Mouse (Mus musculus) thymus, postnatal 36 days (tissue): ENCODE results near the gene Rnf208.
A peak's percentile ranks its signal among the peaks of the same experiment; 100 is the strongest.

Experiments used
- DNase-seq, 2 experiments: peaks; one replicate each; pipeline ENCODE4 v3.0.0; 2022; ENCODE audit warnings: mixed read lengths in 2 of 2

Rnf208 gene

DNA sequence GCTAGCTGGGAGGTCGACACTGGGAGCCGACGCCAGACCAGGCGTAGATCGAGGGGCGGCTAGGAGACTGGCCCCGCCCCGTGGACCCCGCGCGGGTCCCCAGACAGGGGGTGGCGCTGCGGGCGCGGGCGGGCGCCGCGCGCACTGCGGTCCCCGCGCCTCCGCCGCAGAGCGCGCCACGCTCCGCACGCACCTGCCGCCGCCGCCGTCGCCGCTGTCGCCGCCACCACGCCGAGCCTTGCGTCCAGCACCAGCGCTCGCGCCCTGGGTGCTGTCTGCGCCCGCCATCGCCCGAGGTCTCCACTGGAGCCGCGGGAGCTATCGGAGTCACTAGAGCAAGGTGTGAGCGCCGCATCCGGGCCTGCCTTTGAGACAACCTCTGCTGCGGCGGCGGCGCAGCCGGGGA is at the start of gene Rnf208, which contains the start of gene Cysrt1:
Gene Rnf208, plus strand, starts transcription at position 155 of the 406 bp plus-strand sequence.
Gene Cysrt1, minus strand, starts transcription at position 352 of the 406 bp plus-strand sequence.
- DNase-seq = peak; percentile 13 to 39

DNA sequence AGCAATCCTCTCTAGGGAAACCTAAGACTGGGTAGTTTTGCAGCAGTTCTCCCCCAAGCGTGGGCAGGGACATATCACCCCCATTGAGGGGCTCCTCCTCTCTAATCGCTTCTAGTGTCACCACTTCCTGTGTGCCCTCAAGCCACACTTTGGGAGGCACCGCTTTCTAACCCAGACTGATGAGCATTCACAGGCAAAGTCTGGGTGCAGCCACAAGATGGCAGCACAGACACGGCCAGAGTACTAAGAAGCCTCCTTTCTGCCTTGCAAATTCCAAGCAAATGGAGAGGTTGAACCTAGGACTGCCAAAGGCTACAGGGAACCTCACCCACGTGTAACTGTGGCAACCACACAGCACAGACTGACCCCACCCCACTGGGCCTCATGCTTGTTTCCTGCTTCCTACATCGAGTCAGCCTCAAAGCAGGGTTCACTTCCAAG is 48.7 kb upstream of the Rnf208 start:
- DNase-seq = peak; percentile 80 to 84

DNA sequence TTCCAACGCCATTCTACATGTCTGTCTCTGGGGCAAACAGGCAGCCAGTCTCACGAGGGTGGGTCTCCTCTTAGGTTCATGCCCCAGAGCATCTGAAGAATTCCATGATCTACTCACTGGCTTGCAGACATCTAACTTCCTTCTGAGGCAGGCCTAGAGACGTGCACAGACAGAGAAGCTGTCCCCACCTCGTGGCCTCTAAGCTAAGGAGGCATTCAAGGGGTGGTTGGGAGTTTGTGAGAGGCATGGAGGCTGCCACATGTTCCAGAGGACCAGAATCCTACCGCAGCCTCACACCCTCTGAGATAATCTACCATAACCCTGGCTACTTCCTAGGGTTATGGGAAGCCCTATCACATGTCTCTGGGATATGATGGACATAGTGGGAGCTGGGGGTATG is 48.0 kb upstream of the Rnf208 start:
- no peak for DNase-seq

DNA sequence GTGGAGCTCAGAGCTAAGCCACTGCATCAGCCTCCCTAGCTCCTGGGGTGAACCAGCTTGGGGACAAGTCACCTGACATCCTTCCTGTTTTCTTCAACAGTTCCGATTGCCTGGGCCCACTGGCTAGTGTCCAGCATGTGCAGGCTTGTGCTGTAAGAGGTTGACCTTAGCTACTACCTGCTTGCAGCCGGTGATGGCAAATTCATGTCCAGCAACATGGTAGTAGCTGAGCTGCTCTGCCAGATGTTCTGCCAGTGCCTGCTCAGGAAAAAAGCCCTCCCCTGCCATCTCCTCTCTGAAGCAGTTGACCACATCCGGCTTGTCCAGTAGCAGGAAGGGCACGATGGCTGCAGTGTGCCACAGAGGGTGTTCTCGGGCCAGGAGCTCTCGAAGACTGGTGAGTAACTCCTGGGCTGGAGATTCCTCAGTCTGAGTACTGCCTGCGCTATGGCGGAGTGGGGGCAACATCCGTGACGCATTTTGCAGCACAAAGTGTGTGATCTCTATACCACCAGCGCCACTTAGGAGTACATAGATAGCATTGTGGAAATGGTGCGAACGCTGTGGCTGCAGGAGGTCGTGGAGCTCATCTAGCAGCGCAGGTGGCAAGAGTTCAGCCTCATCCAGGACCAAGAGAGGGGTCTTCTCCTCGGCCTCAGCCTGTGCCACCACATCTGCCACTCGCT is 47.4 kb upstream of the Rnf208 start:
- peak; percentile 48 to 64 for DNase-seq

DNA sequence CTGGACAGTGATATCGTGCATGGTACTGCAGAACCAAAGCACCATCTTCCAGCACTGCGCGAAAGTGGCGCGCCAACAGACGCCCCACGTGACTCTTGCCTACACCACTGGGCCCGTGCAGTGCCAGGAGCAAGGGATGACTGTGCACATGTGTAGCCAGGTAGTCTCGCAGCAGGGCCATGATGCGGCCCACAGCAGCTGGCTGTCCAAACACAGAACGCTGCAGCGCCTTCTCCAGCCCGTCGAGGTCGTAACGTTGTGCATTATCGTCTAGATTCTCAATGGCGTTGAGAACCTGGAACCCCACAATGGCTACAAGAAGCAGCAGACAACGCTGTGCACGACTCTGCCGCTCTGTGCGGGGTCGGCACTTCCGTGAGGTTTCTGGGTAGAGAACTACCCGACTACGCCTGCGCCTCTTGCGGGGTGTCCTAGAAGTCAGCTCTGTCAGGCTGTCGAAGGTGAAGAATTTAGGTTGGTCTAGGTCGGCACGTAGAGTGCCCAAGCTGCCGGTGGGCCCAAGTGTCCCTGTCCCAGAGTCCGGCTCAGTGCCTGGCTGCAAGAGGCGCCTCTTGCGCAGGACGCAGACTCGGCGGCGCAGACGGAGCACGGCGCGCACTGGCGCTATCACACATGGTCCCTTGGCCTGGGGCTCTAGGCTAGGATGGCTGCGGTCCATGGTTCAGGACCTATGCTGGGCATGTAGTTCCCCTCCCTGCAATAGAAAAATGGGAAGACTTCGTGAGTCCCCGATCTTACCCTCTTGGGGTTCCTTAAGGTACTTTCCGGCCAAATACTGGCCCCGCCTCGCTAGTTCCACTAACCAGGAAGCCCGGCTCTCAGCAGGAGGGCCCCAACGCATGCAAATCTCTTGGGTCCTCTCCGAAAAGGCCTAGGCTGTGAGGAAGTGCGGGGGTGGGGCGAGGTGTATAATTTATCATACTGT is 46.6 kb upstream of the Rnf208 start:
- peak; percentile 69 to 73 for DNase-seq

DNA sequence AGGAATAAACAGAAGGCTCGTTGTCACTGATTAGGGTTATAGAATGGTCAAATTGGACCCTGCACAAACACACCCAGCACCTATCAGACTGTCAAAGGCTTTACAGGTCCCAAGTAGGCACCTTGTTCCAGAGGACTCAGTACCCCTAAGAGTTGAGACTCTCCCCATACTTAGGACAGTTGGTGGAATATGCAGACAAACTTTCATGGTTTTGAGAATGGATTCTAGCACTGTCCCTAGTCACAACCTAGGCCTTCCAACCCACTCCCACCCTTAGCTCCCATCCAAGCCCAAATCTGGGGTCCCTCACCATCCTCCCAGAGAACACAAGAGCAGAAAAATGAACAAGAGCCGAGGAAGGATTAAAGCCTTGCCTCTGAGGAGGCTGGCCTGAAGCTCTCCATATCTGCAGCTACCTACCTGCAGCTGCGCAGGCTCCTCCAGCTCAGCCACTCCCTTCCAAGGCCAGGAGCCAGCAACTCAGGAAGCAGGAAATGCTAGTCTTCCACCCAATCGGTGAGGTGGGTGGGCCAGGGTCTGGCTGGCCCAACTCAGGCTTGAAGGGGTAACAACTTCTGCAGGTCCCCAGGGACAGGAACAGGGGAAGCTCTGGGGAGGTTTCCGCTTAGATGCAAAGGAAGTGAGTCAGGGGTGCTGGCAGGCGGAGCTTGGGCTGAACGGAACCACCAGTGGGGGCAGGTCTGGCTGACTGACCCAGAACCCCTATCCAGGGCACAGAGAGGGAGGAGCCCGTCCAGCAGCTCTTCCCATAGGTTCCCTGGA is 45.7 kb upstream of the Rnf208 start, which contains the start of gene Tor4a:
Gene Tor4a, minus strand, starts transcription at position 715 of the 783 bp plus-strand sequence.
- DNase-seq = peak; percentile 68 to 83

DNA sequence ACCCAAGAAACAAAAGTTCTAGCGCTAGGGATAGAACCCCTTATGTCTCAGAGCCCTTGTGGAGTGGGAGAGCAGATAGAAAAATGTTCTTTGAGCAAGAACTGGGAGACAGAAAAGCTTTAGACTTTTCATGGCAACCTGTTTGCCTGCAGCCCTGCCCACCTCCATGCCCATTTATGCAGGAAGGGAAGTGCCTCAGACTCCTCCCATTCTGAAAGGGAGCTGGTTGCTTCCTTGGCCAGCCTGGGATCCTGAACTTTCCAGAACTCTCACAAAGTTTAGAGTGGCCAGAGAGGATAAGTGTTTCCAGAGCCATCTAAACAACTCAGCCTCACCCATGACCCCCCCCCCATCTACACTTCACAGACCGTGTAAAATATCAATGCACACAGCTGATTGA is 44.9 kb upstream of the Rnf208 start:
- DNase-seq = no peak

DNA sequence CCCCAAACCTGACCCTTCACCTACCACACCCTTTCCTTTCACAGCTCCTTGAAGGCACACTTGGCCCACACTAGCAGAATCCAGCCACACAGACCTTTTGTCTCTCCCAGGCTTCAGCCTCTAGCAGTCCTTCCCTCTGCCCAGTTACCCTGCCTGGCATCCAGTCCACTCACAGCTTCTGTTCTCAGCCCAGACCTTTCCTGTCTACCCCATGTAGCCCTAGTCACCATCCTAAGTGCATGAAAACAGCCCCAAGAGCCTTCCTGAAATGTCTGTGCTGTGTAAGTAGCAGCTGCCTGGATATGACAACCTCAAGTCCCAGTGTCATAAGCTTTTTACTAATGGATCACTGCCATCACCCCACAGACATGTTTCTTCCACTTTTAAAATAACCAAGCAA is 44.1 kb upstream of the Rnf208 start:
- DNase-seq = no peak

DNA sequence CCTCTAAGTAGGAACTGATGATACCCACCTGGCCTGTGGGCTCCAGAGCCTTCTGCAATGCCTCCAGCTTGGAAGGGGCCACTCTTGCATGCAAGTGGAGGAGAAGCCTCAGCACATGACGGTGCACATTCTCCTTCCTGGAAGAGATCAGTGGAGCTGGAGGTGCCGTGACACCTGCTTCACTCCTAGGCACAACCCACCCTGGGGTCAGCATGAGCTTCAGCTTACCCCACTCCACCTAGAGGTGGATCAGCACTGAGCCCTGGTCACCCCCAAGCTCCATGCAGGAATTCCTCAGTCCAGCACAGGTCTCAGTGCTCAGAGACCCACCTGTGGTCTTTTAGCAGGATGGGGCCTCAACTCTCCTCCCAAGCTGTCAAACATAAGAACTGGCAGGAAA is 41.4 kb upstream of the Rnf208 start:
- no peak for DNase-seq

DNA sequence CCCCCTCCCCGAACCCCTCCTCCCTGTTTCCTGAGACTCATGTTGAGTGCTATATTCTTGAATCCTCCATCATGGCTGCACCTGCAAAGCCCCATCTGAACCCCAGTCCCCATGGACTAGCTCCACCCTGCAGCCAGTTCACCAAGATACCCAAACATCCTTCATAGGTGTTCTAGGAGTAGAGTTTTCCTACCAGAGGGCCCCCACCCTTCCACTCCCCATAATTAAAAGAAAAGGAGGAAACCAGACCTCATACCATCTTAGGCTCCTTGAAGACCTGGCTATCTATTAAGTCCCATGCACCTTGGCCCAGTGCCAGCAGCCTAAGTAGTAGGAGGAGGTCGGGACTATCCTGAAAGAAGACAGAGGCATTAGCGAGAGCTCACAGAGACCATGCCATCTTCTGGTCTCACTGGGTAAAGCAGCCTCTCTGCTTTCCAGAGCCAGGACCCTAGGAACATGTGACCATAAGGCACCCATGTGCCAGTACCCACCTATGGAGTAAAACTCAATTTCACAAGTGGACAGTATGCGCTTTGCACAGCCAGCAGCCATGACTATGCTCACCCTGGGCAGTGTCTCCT is 38.3 kb upstream of the Rnf208 start:
- no peak for DNase-seq

DNA sequence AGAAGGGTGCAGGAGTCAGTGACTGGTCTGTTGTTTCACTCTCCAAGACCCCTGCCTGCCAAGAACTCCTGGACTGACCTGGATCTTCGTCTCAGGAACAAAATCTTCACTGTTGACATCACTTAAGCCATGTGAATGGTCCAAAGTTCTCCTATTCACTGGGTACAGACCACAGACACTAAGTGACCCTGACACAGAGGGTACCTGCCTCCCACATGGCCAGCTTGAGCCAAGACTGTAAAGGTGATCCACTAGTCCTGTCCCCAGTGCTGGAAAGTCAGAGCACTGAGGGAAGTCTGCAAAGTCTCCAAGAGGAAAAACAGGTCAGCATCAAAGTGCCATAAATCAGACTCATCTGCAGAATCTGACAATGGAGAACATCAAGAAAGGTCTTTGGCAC is 34.5 kb upstream of the Rnf208 start:
- DNase-seq = no peak

DNA sequence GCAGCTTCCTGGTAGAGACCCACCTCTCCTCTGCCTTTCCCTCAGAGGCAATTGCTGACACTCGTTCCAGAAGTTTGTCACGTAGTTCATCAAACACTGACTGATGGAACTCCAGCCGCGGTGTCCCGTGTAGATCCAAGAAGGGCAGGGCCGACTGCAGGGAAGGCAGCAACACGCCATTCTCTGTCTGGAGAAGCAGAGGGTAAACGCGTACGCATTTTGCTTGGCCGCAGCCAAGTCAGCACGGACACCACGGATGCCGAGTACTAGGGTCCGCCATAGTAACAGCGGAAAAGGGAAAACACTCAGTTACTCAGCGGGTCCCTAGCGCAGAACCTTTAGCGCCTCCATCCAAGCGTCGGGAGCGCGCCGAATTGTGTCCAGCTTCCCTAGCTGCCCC is 31.4 kb upstream of the Rnf208 start:
- no peak for DNase-seq

DNA sequence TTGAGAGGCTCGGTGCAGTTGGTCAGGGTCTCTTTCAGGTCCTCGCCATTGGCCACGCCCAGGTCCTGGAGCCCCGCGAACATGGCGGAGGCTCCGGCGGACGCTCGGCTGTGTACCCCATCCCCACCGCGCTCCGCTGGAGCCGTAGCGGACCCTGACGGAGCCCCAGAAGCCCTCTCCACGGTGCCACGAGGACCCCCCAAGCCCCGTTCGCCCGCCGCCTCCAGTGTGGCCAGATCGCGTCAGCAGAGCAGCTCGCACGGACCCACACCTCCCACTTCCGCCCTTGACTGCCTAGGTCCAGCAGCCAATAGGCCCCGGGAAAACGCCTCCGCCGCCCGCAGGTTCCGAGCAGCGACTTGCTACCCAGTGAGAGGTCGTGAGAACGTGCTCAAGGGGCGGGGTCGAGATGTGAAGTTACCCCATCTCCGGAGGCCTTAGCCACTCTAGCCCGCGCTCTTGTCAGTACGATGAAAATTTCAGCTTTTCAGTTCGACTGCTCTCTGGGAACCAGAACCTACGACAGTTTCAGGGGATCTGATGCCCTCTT is 30.9 kb upstream of the Rnf208 start, which contains the start of gene Nelfb:
Gene Nelfb, minus strand, starts transcription at position 369 of the 550 bp plus-strand sequence.
- DNase-seq = peak; percentile 90 to 91

DNA sequence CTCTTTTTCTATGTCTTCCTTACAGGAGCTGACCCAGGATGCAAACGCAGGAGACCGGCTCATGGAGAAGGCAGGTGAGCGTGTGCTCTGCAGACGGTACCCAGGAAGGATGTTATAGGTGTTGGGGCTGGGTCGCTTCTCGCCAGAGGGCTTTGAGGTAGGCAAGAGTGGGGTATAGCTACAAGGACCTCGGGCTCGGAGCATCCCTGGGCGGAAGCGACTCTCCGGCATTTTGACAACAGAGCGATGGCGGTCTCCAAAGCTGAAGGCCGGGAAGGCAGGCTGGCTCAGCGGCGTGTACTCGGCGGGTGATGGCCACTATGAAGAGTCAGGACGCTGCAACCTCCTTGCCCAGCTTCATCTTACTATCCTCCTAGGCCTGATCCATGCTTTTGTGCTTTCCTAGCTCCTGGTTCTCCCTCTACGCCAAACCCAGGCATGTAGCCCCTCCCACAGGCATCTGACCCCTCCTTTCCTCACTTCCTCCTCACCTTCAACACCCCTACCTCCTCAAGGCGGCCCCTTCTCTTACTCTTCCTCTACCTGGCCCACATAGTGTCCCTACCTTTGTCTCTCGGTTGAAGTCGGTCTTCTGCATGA is 28.7 kb upstream of the Rnf208 start:
- DNase-seq = no peak

DNA sequence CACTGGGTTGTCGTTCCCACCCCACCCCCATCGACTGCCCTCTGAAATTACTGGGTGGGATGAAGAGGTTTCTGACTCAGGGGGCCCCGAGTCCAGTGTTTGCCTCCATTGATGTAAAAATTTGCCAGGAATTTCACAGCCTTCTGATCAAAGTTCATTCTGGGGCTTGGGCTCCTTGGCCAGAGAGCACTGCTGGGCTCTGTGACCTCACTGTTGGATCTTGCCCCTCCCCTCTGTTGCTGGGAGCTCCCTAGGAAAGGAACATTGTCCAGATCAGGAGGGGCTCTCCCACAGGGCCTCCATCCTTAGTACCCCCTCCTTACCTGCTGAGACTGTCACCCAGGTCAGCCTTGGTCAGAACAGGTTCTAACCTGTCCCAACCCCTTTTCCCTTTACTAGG is 27.6 kb upstream of the Rnf208 start, which contains the start of gene Stpg3:
Gene Stpg3, minus strand, starts transcription at position 194 of the 400 bp plus-strand sequence.
- no peak for DNase-seq

DNA sequence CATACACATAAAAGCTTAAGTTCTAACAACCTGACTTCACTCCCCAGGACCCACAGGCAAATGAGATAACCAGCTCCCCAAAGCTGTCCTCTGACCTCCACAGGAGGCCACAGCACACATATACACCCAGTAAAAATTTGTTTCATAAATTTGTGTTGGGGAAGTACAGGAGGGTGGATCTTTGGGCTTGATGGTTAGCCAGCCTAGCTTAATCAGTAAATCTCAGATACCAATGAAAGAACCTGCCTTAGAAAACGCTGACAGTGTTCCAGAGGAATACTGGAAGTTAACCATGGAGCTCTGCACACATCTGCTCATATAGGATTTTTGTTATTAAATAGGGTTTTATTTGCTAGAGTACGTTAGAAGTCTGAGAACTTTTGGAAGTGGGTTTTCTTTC is 24.4 kb upstream of the Rnf208 start:
- no peak for DNase-seq

DNA sequence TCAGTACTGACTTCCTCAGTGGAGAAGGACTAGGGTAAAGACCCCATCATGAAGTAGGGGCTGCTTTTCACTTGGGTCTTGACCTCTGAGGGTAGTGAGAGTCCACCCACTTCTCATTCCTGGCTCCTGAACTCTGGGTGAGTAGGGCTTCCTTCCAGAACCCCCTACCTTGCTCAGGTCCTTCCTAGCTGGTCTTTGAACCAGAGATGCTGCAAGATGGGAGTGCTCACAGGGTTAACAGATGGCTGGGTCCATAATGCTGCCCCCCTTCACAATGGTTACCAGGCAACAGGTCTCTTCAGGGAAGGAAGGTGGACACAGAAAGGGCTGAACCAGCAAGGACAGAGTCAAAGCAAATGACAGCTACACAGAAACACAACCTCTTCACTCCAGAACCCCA is 23.6 kb upstream of the Rnf208 start, which contains the start of gene Fam166a:
Gene Fam166a, plus strand, starts transcription at position 301 of the 400 bp plus-strand sequence.
- DNase-seq = no peak

DNA sequence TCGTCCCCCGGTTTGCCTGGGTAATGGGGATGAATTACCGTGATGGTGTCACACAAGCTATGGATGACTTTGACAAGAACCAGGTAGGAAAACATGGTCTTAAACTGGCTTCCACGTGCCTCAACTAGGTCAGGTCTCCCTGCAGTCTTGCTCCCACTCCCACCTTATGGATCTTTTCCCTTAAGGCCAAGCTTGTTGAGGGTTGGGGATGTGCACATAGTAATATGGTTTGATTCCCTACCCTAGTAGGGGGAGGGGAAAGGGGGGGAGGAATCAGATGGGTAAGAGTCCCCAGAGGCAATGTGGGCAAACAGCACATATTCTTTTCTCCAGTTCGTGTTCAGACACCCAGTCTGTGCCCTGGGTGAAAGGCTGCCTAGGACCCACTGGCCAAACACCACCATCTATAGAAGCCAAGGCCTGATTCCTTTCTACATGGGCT is 20.7 kb upstream of the Rnf208 start:
- DNase-seq = no peak

DNA sequence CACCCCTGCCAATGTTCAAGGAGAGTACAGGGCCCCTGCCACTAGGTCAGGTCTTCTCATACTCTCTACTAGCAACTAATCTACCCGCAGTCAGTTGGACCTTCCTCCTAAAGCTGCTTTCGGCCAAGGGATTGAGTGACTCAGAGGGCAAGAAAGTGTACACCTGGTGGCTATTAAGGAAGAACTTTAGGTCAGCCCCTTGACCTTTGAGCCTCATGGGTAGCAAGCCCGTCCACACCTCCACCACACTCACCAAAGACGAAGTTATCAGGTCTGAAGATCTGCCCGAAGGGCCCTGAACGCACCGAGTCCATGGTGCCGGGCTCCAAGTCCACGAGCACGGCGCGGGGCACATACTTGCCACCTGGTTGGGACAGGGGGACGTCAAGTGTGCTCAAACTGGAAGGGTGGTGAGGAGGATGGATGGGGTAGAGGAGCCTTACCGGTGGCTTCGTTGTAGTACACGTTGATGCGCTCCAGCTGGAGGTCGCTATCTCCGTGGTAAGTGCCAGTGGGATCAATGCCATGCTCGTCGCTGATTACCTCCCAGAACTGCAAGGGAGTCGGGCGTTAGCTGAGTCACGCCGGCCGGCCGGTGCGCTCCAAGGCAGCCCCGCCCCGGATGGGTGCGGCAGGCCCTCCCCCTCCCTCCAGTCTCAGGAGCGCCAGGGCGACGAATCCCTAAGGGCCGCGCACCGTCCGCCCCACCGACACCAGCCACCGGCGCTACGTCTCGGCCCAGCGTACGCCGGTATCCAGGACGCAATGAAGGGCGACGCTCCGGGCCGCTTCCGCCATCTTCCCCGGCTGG is 18.2 kb upstream of the Rnf208 start:
- peak; percentile 78 to 86 for DNase-seq

DNA sequence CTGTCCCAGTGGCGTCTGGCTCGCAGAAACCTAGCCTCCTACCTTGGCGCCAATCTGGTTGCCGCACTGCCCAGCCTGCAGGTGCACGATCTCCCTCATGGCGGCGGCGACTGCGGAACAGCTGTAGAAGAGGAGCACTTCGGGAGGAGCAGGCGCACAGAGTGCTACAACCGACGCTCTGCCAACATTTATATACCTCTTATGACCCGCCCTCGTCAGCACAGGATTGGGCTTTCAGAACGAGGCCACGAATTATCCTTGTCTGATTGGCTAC is 17.6 kb upstream of the Rnf208 start, which contains the start of gene Tubb4b:
Gene Tubb4b, minus strand, starts transcription at position 211 of the 274 bp plus-strand sequence.
- DNase-seq = no peak
